Mouse (Mus musculus) duodenum, adult 2 months (tissue): Measurements from ENCODE around the gene 1700122O11Rik. TPM values are rescaled to one million over a fixed set of nuclear protein-coding genes. Genes with fewer than 3 reads are reported as not detected.

Experiments used
- polyA plus RNA-seq: library from polyadenylated mRNA; depleted of rRNA; stranded (reverse); fragments of >200 nt; gene quantifications from 2 replicates; pipeline ENCODE4 v1.2.3, GENCODE M21; 2012; ENCODE audit warnings: low replicate concordance; rRNA removed

1700122O11Rik gene
- not detected in 2 replicates for polyA plus RNA-seq

GRCm38 (mm10) chr17:48038193-48038592 lies at the start of gene 1700122O11Rik:
TSS of gene 1700122O11Rik (minus strand) at chr17:48038293.

Other genes starting within 250 kb of the 1700122O11Rik start
- 12.9 and 13.0 TPM in 2 replicates for gene Mdfi, start 203.6 kb downstream of the 1700122O11Rik start, polyA plus RNA-seq
- 90.2 and 129 TPM in 2 replicates for gene Foxp4, start 113.6 kb downstream of the 1700122O11Rik start, polyA plus RNA-seq
- not detected in 2 replicates for gene 1700067P10Rik, start 51.0 kb upstream of the 1700122O11Rik start, polyA plus RNA-seq
- 0.19 and 0.68 TPM in 2 replicates for gene 9830107B12Rik, start 108.0 kb upstream of the 1700122O11Rik start, polyA plus RNA-seq
- gene A530064D06Rik, start 129.0 kb upstream of the 1700122O11Rik start, polyA plus RNA-seq, result 1.1 TPM in 1 of 2 replicates, not detected in the other
- 0.06 TPM in 1 of 2 replicates, not detected in the other for gene Trem1, start 194.5 kb upstream of the 1700122O11Rik start, polyA plus RNA-seq
- gene Trem3, start 209.5 kb upstream of the 1700122O11Rik start, polyA plus RNA-seq, result not detected in 2 replicates
- 1.5 TPM in 2 replicates for gene Treml4, start 226.0 kb upstream of the 1700122O11Rik start, polyA plus RNA-seq